Mouse (Mus musculus) layer of hippocampus, postnatal 10 days (tissue): Measurements from ENCODE around the gene Cyth4. TPM values are rescaled to one million over a fixed set of nuclear protein-coding genes. Genes with fewer than 3 reads are reported as not detected.

Experiments
- DNase-seq, 2 experiments: peaks; one replicate each; pipeline ENCODE4 v3.0.0; 2021; ENCODE audit warnings: low spot score in 2 of 2
- long read RNA-seq: library from polyadenylated mRNA; stranded (forward); transcript quantifications from one replicate; pipeline ENCODE4 v2.0.0, GENCODE M21; 2023
- total RNA-seq, 2 experiments: library from RNA; stranded (reverse); gene quantifications; 2 replicates each; pipeline ENCODE4 v1.2.3; 2021

The Cyth4 gene
- 10 to 100 TPM; 13.8 to 15.2 TPM for total RNA-seq
- long read RNA-seq, partial matches to known transcripts = 1 of 7 reads
- long read RNA-seq, other reads (novel, unspliced or antisense) = 2 of 7 reads

DNA sequence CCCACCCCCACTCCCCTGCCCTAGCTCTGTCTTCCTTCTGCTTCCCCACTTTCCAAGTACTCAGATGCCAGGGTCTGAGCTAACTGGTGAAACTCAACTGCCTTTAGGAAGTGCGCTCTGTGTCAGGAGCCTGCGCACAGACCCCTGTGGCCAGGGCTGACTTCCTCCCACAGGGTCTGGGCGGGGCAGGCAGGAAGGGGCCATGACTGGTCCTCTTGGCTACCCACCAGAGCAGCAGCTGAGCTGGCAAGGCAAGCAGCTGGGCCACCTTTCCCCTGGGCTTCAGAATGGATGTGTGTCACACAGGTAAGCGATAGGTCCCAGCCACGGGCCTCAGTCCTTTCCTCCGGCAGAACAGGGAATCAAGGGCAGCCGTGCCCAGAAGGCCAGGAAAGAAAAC lies at the start of gene Cyth4:
Gene Cyth4 (plus strand): TSS at position 134 of the 400 bp plus-strand sequence.
- no peak for DNase-seq

DNA sequence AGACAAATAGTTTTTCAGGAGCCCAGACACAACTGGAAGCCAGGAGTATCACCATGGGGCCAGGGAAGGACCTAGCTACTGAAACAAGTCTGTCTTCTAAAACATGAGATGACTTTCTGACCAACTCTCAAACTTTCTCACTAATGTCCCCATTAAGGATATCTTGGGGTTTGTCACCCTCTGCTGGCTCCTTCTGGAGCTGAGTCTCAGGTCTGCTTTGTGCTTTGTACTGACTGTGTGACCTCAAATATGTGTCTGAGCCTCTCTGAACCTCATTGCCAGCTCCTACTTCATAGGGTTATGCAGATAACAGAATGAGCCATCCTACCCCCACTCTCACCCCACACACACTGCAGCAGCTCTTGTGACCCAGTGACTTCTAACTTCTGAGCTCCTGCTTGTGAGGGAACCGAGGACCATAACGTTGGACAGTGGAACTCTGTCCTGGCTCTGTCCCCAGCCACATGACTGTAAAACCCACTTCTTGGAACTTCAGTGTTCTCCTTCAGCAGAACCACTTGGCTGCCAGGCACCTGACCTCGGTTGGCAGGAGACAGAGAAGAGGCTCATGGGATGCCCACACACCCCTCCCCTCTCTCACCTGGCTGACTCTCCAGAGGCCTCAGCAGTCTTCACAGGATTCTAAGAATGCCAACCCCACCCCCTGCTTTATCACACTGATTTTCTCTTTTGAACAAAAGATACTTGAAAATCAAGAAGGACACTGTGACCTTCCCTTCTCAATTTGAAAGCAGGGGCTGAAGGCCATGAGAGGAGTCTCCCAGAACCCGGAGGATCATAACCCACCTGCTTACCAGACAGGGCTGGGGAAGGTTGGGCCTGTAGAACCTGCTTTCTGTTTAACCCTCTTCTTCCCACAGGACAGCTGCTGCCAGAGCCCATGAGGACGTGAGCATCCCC lies 49.2 kb upstream of the Cyth4 start:
- DNase-seq = no peak

DNA sequence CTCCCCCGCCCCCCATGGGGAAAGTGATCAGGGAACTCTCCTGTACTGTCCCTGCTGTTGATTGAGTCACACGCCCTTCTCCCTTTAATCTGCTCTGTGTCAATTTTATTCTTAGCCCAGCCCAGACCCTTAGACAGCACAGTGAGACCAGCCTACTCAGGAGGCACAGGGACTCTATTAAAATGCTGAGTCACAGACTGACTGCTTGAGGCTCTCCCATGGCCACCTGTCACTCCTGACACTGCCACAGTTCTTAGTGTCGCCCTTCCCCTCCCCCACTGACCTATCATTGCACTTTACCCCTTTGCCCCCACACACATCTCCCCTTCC lies 48.5 kb upstream of the Cyth4 start:
- DNase-seq = no peak

DNA sequence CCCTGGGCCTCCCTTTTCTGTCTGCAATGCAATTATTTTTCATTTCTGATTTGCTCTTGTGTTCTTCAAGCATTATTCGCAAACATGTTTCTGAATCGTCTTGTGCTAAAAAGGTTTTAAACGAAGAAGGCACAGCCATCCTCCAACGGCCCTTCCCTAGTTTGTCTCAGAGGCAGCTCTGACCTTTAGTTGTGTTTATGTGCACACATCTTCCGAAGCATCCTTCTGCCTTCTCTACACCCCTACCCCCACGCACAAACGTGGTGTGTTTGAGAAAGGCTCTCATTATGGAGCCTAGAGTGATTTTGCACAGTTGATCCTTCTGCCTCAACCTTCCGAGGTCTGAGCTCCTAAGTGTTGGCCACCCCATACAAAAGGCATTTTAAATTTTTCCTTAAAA lies 48.1 kb upstream of the Cyth4 start:
- no peak for DNase-seq

DNA sequence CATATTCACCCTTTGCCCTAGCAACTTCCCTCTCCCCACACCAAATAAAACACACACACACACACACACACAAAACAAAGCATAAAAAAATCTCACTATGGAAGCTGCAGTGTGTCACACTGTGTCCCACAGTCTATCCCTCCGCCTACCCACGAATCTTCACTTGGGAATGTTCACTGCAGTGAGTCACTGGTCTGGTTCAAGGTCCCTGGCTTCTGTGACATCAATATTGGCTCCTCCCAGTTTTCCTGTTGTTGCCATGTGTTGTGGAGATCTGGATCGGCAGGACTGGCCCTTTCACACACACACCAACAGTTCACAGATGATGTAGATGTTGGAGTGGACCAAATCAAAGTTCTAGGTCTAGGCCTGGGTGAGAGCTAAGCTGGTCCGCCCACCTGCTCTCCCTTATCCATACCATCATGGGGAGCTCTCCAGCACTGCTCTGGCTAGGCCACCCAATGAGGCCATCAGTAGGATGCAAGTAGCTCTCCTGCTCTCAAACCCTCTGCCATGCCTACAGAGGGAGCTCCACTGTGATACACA lies 47.6 kb upstream of the Cyth4 start:
- no peak for DNase-seq

DNA sequence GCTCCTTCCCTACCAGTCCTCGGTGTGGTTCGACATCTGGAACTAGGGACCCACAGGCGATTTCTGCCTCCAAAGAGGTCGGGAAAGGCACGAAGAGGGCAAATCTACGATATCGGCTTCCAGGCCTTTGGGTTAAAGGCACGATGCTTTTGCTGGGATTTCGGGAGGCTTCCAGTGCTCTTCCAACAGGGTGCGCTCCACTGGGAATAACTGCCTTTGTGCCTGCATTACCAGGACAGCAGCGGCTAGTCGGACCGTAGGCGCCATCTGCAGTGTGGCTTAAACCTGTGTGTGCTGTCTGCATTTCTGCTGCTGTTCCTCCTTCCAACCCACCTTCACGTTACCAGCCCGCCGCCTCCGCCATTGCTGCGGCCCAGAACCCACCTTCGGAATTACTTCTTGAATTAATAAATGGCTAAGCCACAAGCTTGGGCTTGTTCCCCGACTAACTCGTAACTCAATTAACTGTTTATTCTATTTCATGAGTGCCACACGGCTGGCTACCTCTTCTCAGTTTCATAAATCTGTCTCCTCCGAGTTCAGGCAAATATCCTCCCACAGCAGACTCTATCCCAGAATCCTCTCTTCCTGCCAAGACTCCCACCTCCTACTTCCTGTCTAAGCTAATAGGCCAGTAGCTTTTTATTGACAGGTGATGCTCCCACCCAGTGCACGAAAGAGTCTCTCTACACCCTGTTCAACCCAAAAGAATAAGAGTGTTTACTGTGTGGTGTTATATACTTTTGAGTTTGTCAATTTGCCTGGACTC lies 42.1 kb upstream of the Cyth4 start:
- DNase-seq = peak in 1 of 2 experiments; percentile 21

DNA sequence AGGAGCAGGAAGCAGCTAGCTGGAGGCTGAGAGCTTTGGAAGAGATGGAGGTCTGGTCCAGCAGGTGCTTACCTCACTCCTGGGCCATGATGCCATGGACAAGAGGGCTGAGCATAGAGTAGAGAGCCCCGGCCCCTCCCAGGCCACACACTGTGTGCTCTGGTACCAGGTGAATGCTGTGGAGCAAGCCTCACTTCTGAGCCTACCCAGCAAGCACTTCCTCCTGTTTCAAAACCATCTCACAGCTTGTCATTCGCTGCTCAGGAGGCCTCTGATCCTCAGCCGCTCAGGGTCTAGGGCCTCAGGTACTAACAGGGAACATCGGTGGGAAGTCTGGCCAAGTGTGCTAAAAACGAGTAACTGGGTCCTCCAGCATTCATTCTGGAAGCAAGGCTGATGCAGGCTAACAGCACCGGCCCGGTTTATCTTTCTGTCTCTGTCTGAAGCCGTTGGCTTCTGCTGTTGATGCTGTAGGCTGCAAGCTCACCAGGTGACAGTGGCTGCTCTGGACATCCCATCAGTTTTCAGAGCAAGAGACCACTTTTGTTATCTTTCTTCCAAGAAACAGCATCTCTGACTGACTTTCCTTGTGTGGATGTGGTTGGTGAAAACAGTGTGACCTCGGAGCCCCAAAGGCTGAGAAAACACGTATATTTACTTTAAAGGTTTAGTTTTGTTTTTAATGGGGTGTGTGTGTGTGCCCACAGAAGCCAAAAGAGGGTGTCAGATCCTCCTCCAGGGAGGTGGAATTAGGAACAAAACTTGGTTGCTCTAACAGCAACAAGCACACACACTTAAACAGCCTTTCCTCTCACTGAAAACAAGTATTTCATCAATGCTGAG lies 38.9 kb upstream of the Cyth4 start:
- DNase-seq = no peak

DNA sequence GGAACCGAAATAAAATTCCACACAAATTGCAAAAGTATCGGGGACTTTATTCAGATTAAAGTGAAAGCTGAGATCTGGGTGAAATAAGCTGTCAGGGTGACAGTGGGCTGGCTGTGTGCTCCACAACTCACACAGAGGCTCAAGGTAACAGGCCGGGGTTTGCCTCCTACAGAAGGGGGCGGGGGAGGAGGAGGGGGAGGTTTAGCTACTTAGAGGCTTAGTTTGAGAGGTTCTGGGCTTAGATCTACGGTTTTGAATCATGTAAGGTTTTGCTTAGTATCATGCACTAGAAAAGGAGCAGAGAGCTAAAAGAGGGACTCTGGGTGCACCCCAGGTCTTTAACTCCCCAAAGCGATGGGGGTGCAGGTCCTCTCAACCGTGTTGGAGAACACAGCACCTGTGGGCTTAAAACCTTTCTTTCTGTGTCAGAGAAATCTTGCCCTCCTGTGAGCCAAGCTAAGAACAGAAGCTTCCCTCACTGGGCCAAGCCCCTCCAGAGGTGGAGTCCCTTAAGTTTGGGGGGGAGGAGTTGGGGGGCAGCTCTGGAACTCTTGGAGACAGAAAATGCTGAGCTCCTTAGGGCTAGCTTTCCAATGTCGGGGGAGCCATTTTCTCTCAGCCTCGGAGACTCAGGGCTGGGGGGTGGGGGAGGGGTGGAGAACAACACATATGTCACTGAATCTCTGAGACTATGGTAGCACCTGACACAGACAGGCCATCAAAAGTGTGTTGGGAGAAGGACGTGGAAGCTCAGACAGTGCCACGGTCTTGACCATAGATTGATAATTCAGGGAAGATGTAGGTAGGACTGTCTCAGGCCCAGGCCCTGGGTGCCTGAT lies 37.5 kb upstream of the Cyth4 start:
- no peak for DNase-seq

DNA sequence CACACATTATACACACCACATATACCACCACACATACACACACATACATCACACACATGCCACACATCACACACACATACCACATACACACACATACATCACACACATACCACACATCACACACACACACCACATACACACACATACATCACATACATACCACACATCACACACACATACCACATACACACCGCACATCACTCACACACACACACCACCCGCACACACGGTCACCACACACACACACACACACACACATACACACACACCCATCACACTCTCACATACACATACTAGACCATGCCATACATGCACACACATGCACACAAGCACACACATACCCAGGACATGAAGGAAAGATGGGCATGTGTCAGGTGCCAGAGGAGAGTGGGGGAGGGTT lies 33.5 kb upstream of the Cyth4 start:
- no peak for DNase-seq

DNA sequence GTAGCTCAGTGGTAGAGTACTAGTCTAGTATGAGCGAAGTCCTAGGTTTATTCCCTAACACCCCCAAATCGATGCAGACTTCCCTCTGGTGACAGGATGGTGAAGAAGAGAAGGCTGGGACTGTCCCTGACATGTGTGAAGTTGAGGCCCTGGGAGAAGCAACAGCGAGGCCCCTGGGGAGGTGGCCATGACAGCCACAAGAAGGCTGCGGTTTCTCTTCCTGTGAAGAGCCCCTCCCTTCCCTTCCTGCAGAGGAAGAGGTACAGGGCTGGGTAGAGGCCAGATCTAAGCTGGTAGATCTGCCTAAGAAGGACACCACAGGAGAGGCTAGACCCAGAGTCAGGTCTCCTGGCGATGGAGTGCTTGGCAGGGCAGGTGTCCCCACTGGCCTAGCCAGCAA lies 32.9 kb upstream of the Cyth4 start:
- DNase-seq = no peak

DNA sequence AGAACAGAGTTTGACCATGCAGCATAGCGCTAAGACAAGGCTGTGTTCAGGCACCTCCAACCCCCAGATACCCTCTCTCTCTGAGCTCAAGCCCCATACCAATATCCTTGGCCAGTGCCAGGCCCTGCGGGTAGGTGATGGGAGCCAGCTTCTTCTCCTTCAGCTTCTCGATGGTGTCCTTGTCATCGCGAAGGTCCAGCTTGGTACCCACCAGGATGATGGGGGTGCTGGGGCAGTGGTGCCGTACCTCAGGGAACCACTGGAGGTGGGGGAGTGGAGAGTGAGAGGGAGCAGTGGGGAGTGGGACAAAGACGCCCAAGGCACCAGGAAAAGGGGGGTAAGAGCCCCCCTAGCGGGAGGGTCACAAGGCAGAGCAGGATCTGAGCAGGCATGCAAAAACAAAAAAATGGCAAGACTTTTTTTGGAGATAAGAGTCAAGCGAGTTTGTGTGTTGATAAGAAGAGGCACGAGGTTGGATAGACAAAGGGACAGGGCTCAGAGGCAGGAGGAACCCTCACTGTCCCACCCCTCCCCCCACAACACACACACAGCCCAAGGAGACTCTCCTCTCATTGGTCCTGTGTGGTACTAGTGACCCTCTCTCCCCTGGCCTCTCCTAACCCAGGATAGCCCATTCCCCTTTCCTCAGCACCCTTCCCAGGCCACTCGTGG lies 31.9 kb upstream of the Cyth4 start:
- DNase-seq = no peak

DNA sequence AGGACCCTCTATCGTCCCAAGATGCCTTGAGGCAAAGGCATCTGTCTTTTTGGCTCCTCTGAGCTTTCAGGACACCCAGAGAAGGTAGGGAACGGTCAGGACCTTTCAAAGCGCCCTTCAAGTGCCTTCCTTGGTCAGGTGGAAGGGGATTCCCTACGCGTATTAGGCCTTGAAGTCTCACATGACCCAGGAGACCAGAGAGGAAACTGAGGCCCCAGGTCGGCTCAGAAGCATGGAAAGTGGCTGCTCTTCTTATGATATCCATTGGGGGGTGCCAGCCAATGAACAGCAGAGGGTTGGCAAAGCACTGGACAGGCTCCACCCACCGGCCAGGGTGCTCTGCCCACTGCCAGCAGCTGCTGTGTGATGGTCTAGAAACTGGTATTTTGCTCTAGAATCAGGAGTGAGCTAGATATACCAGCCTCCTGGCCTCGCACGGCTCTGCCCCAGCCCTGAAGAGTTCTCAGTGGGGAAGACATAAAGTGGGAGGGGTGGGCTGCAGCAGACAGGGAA lies 29.2 kb upstream of the Cyth4 start:
- DNase-seq = no peak

DNA sequence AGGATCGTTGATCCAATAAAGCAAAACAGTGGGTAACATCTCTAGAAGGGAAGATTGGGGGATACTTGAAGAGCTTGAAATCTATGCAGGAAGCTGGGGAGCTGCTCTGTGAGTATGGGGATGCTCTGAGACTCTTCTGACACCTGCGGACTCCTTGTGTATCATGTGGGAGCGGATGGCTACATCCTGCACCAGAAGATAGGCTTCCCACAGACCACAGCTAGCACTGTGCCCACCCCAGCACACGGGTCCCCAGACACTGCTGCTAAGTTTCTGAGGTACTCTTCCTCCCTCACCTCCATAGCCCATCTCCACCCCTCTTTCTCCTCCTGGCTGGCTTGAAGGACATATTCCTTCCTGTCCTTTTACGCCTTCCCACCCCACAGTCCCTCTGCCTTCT lies 26.7 kb upstream of the Cyth4 start:
- no peak for DNase-seq

DNA sequence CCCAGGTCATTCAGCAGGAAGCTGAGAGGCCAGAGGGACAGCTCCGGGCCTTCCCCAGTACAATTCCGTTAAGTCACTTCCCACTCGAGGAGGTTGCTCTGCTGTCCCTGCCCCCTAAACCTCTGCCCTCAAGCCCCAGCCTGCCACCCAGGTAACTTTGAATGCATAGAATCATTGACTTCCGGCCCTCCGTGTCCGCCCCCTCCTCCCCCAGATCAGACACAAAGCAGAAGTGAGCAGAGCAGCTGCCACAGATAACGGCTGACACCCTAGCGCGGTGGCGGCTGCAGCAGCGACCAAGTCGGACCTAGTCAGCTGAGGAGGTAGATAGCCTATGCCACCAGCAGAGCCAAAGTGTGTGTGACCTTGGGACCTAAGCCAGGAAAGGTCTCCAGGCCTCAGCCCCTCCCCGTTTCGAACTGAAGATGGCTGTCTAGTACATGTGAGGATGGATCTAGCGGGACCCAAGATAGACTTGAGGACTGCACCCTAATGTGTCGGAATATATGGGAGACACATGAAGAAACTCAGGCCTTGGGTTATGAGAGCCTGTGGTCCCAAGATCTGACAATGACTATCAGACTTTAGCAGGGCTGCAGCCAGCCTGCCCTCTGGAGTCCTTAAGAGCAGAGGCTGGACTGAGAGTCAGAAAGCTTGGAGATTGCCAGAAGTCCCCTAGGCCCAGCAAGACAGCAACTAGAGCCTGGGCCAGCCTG lies 25.1 kb upstream of the Cyth4 start:
- no peak for DNase-seq

DNA sequence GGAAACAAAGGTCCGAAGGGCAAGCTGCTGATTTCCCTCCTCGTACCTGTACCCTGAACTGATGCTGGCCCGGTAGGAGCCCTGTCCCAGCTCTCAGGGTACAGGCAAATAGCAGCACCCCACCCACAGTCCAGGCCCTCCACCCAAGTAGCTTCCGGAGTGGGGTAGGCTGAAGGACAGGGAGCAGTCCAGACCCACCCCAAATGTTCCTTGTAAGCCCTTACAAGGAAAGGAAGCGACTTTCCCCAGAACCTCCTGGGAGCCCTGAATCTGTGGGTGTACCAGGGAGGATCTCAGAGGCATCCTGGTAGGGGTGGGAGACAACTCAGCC lies 24.6 kb upstream of the Cyth4 start:
- no peak for DNase-seq

DNA sequence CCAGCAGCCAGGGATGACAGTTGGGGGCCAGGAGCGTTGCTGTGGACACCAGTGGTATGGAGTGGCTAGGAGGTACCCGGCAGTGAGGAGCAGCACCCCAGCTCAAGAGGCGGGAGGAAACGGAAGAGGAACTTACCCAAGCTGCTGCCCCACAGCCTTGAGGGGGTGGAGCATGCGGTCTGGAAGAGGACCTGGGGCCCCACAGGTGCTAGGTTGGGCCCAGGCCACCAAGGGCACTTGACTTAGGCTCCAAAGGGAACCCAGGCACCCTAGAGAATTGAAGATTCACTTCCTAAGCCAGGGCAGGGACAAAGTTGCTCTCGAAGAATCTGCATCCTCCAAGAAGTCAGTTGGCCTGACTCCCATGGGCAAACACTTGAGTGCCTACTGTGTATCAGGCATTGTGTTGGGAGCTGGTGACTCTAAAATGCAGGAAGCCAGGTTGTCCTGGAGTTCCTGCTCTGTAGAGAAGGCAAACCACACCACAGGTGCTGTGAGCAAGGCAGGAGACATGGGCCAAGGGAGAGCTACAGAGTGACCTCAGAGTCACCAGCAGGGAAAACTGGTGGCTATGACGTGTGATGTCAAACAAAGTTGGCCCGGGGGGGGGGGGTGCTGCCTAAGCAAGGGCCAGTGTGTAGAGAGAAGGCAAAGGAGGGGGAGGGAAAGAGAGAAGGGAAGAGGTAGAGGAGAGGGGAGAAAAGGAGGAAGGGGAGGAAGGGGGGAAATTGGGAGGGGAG lies 24.0 kb upstream of the Cyth4 start, which contains the start of gene Rac2:
Gene Rac2 (minus strand): TSS at position 126 of the 740 bp plus-strand sequence.
- no peak for DNase-seq

DNA sequence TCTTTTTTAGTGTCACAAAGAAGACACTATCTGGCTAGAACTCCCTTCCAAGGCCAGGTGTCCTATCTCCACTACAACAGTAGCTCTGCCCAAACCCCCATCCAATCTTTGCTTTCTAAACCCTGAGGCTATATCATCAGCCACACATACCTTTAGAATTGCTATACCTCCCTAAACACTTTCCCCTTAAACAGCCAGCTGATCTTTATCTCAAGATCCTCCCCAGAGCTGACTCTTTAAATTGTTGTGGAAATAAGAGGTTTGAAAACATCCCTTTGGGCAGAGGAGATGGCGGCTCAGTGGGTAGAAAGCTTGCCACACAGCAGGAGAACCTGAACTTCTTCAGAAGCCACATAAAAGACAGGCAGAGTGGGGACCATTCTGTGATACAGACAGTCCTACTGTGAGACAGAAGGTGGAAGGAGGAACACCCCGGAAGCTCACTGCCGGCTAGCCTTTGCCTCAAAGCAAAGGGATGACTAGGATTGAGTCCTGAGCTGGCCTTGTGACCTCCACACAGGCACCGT lies 20.5 kb upstream of the Cyth4 start:
- DNase-seq = no peak

DNA sequence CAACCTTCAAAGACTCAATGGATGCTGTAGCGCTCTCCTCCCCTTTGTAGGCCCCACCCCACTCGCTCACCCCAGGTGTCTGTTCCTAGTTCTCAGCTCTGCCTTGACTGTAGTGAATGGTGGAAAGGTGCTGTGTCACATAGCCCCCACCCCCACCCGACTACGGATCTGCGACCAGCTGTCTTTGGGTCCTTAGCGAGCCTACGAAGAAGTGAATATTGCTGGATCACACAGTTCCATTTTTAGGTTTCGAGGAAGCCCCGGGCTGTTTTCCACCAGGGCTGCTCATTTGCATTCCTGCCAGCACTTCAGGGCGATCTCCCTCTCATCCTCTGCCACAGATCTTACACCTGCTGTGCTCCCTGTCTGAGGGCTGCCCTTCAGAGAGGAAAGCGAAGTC lies 13.5 kb upstream of the Cyth4 start:
- no peak for DNase-seq
